Mouse (Mus musculus) MEL (cell line): ENCODE results near the gene Mex3a. TPM values are rescaled to one million over a fixed set of nuclear protein-coding genes. Genes with fewer than 3 reads are reported as not detected.
A peak's percentile ranks its signal among the peaks of the same experiment; 100 is the strongest.

Source experiments
- DNase-seq: peaks from one replicate; pipeline ENCODE4 v3.0.0; 2011; ENCODE audit warnings: low read depth, low spot score
- H3K27ac ChIP-seq: 2 replicates; pipeline ENCODE4 v1.5.1; 2012; ENCODE audit warnings: low read depth, mild to moderate bottlenecking, control low read depth, low read length, moderate library complexity; ENCODE audit not compliant: control insufficient read depth
- H3K27me3 ChIP-seq, 2 experiments: fragments of 150-350 bp in 1 of 2; sonication (generic) in 1 of 2; 2 replicates each; pipeline ENCODE4 v1.6.1; 2012; ENCODE audit warnings: low read length in 2 of 2, mild to moderate bottlenecking in 2 of 2, improper control_type of control experiment in 1 of 2, moderate library complexity in 1 of 2; ENCODE audit not compliant: insufficient read depth in 2 of 2, control insufficient read depth in 1 of 2
- H3K36me3 ChIP-seq, 2 experiments: 2 replicates each; pipeline ENCODE4 v1.6.1; 2012 to 2014; ENCODE audit warnings: low read length in 2 of 2, improper control_type of control experiment in 1 of 2, inconsistent platforms in 1 of 2, mild to moderate bottlenecking in 1 of 2; ENCODE audit not compliant: insufficient read depth in 2 of 2, control insufficient read depth in 1 of 2
- H3K4me1 ChIP-seq, 2 experiments: fragments of 150-350 bp in 1 of 2; sonication (generic) in 1 of 2; 2 replicates each; pipeline ENCODE4 v1.6.1; 2012; ENCODE audit warnings: low read length in 2 of 2, improper control_type of control experiment in 1 of 2, mild to moderate bottlenecking in 1 of 2; ENCODE audit not compliant: insufficient read depth in 2 of 2, control insufficient read depth in 1 of 2
- H3K4me3 ChIP-seq, 2 experiments: fragments of 150-350 bp in 1 of 2; sonication (generic) in 1 of 2; 2 replicates each; pipeline ENCODE4 v1.5.1; 2012; ENCODE audit warnings: low read depth in 2 of 2, low read length in 2 of 2, mild to moderate bottlenecking in 2 of 2, moderate library complexity in 2 of 2, control low read depth in 1 of 2, improper control_type of control experiment in 1 of 2; ENCODE audit not compliant: control insufficient read depth in 1 of 2, insufficient read depth in 1 of 2
- H3K79me2 ChIP-seq: 2 replicates; pipeline ENCODE4 v1.6.1; 2012; ENCODE audit warnings: mild to moderate bottlenecking, low read length, moderate library complexity; ENCODE audit not compliant: control insufficient read depth, poor library complexity, insufficient read depth
- H3K9ac ChIP-seq: 2 replicates; pipeline ENCODE4 v1.6.1; 2012; ENCODE audit warnings: low read depth, mild to moderate bottlenecking, control low read depth, low read length, moderate library complexity; ENCODE audit not compliant: control insufficient read depth, poor library complexity, severe bottlenecking
- H3K9me3 ChIP-seq: fragments of 150-350 bp; sonication (generic); replicated peaks from 2 replicates; pipeline ENCODE4 v1.6.1; 2012; ENCODE audit warnings: mild to moderate bottlenecking, low read length, improper control_type of control experiment, moderate library complexity; ENCODE audit not compliant: insufficient read depth
- CHD1 ChIP-seq: IDR thresholded peaks from 2 replicates; pipeline ENCODE4 v1.6.1; 2012; ENCODE audit warnings: low read depth, mild to moderate bottlenecking, inconsistent platforms, low read length, improper control_type of control experiment
- CTCF ChIP-seq, 3 experiments: IDR thresholded peaks in 2 of 3; conservative IDR thresholded peaks in 1 of 3; 2 replicates each; pipeline ENCODE4 v1.5.1; 2011 to 2012; ENCODE audit warnings: low read length in 3 of 3, low read depth in 2 of 3, mild to moderate bottlenecking in 2 of 3, improper control_type of control experiment in 1 of 3, inconsistent platforms in 1 of 3, mixed read lengths in 1 of 3, moderate library complexity in 1 of 3; ENCODE audit not compliant: control insufficient read depth in 1 of 3, insufficient read depth in 1 of 3, poor library complexity in 1 of 3, severe bottlenecking in 1 of 3
- ELF1 ChIP-seq: IDR thresholded peaks from 2 replicates; pipeline ENCODE4 v1.6.1; 2014; ENCODE audit warnings: low read depth, mild to moderate bottlenecking, inconsistent platforms, low read length, improper control_type of control experiment, moderate library complexity
- EP300 ChIP-seq, 2 experiments: IDR thresholded peaks; 2 replicates each; pipeline ENCODE4 v1.6.1; 2011; ENCODE audit warnings: improper control_type of control experiment in 2 of 2, low read length in 2 of 2, low read depth in 1 of 2, mild to moderate bottlenecking in 1 of 2
- HCFC1 ChIP-seq: IDR thresholded peaks from 2 replicates; pipeline ENCODE4 v1.6.1; 2012; ENCODE audit warnings: low read depth, mild to moderate bottlenecking, inconsistent platforms, low read length, improper control_type of control experiment, moderate library complexity
- JUND ChIP-seq: IDR thresholded peaks from 2 replicates; pipeline ENCODE4 v1.6.1; 2011; ENCODE audit warnings: low read depth, mild to moderate bottlenecking, improper control_type of control experiment, low read length
- MXI1 ChIP-seq: IDR thresholded peaks from 2 replicates; pipeline ENCODE4 v1.6.1; 2011; ENCODE audit warnings: mild to moderate bottlenecking, low read depth, low read length, improper control_type of control experiment
- MYB ChIP-seq: IDR thresholded peaks from 2 replicates; pipeline ENCODE4 v1.6.1; 2011; ENCODE audit warnings: mild to moderate bottlenecking, low read depth, low read length, improper control_type of control experiment
- MYC ChIP-seq: IDR thresholded peaks from 2 replicates; pipeline ENCODE4 v1.6.1; 2011; ENCODE audit warnings: low read depth, mild to moderate bottlenecking, low read length, improper control_type of control experiment, moderate library complexity
- POLR2AphosphoS5 ChIP-seq: IDR thresholded peaks from 2 replicates; pipeline ENCODE4 v1.6.1; 2012; ENCODE audit warnings: low read depth, borderline replicate concordance, mild to moderate bottlenecking, inconsistent platforms, low read length, moderate library complexity, mixed read lengths
- RAD21 ChIP-seq: IDR thresholded peaks from 2 replicates; pipeline ENCODE4 v1.6.1; 2011; ENCODE audit warnings: mild to moderate bottlenecking, low read depth, low read length, improper control_type of control experiment
- RCOR1 ChIP-seq: IDR thresholded peaks from 2 replicates; pipeline ENCODE4 v1.6.1; 2012; ENCODE audit warnings: low read depth, mild to moderate bottlenecking, inconsistent platforms, low read length, improper control_type of control experiment
- SIN3A ChIP-seq: IDR thresholded peaks from 2 replicates; pipeline ENCODE4 v1.6.1; 2012; ENCODE audit warnings: low read length, improper control_type of control experiment, inconsistent platforms
- TBP ChIP-seq: IDR thresholded peaks from 2 replicates; pipeline ENCODE4 v1.8.0; 2011; ENCODE audit warnings: low read depth, low read length, improper control_type of control experiment
- ZMIZ1 ChIP-seq: IDR thresholded peaks from 2 replicates; pipeline ENCODE4 v1.6.1; 2012; ENCODE audit warnings: low read depth, mild to moderate bottlenecking, inconsistent platforms, low read length, improper control_type of control experiment, moderate library complexity
- ZNF384 ChIP-seq: IDR thresholded peaks from 2 replicates; pipeline ENCODE4 v1.6.1; 2012; ENCODE audit warnings: low read depth, mild to moderate bottlenecking, inconsistent platforms, low read length, improper control_type of control experiment
- polyA plus RNA-seq, 2 experiments: library from polyadenylated mRNA; stranded (reverse) in 1 of 2; unstranded in 1 of 2; fragments of >175 nt in 1 of 2; fragments of >200 nt in 1 of 2; gene quantifications; 2 replicates each; pipeline versions ENCODE4 v1.2.1 to v1.2.4; 2012; ENCODE audit warnings: low replicate concordance in 2 of 2, low read depth in 1 of 2; ENCODE audit not compliant: insufficient read length in 2 of 2, insufficient read depth in 1 of 2, missing spikeins in 1 of 2
- total RNA-seq: library from RNA; depleted of rRNA; stranded (reverse); fragments of 300-350 nt; gene quantifications from 2 replicates; pipeline ENCODE4 v1.2.3, GENCODE M21; 2012

Mex3a gene
- total and polyA plus RNA-seq, 3 experiments, result 5.5 to 10.1 TPM; not detected in 1

GRCm38 (mm10) chr3:88512141-88512895, 19.9 kb upstream of the Mex3a start:
- peaks cover 26 to 64% of the 10 kb centered on the region in 2 experiments for H3K4me1 ChIP-seq
- no peaks in the 10 kb centered on the region for H3K9me3 ChIP-seq
- no peaks in the 10 kb centered on the region for H3K27me3 ChIP-seq
- H3K9ac ChIP-seq, result peak overlapping the region; percentile 47
- no peak overlapping the region for H3K4me3 ChIP-seq
- peaks cover 1% of the 10 kb centered on the region; the same call in 1 of the 2 replicates for H3K79me2 ChIP-seq
- peak; percentile 54 for DNase-seq
- peaks cover 0 to 54% of the 10 kb centered on the region in 2 experiments; a peak in 2 of 4 replicates for H3K36me3 ChIP-seq
- no peak for TF ChIP-seq TBP
- peak; percentile 97 for TF ChIP-seq JUND
- no peak for TF ChIP-seq RAD21
- peak; percentile 94 for TF ChIP-seq ZNF384
- TF ChIP-seq EP300 (IDR thresholded peaks at IDR 0.05; ENCODE audit: low read depth in 1 of 2, low read length in 2 of 2), result no peak
- TF ChIP-seq, all 39 proteins: peak for 2
- H3K27ac ChIP-seq, result peak overlapping the region; percentile 98

GRCm38 (mm10) chr3:88512896-88513545, 19.2 kb upstream of the Mex3a start:
- DNase-seq, result no peak
- TF ChIP-seq ZMIZ1 (no peak), TBP (no peak), POLR2AphosphoS5 (no peak), CTCF (IDR thresholded peaks at IDR 0.05 in 2 of 3, conservative IDR thresholded peaks at IDR 0.05 in 1 of 3; ENCODE audit: control insufficient read depth in 1 of 3, insufficient read depth in 1 of 3, low read depth in 2 of 3, low read length in 3 of 3, poor library complexity in 1 of 3, severe bottlenecking in 1 of 3) (no peak), MXI1 (no peak; the same call in 1 of the 2 replicates), ELF1 (no peak), HCFC1 (no peak), MYC (no peak), EP300 (IDR thresholded peaks at IDR 0.05; ENCODE audit: low read depth in 1 of 2, low read length in 2 of 2) (no peak), CHD1 (no peak), MYB (no peak), RCOR1 (no peak), SIN3A (no peak)
- Histone ChIP-seq H3K79me2 (peaks cover 1% of the 10 kb centered on the region; the same call in 1 of the 2 replicates), H3K36me3 (peaks cover 0 to 53% of the 10 kb centered on the region in 2 experiments; a peak in 2 of 4 replicates), H3K9ac (peak overlapping the region; percentile 68), H3K27me3 (no peaks in the 10 kb centered on the region), H3K4me1 (peaks cover 26 to 62% of the 10 kb centered on the region in 2 experiments), H3K9me3 (no peaks in the 10 kb centered on the region), H3K4me3 (peak overlapping the region; percentile 19 to 34), H3K27ac (peak overlapping the region; percentile 85)
